ENCODE assay signal across 17 mouse cellular contexts in genomic region chr14:93516679-93517078, GRCm38 (mm10).
DNase-seq lines count a peak whose midpoint lies in the region; ATAC-seq and TF ChIP-seq lines count a peak whose summit lies in the region.
"Had no signal": no experiment of that assay in that cellular context is flagged by ENCODE, and none has a peak within 500 bp of the region (broad histone marks: within the 10 kb centered on the region; RNA-seq: fewer than 3 reads in every experiment).

No protein-coding gene starts in this region.

- no peak overlapping the region for H3K4me2 ChIP-seq in forebrain, embryonic 14.5 days (ENCODE audit: low read length)
- no peak overlapping the region for H3K4me2 ChIP-seq in forebrain, embryonic 11.5 days (ENCODE audit: low read depth, low read length, severe bottlenecking)
- H3K4me2 ChIP-seq in lung, embryonic 14.5 days = no peak overlapping the region
- no peak overlapping the region for H3K4me2 ChIP-seq in forebrain, embryonic 16.5 days (ENCODE audit: low read length)
- H3K4me2 ChIP-seq: embryonic facial prominence, embryonic 12.5 days had no signal

- intact Hi-C loops in left cerebral cortex, postnatal 25 days (cut with DNase I) = no loop called here

- H3K27ac ChIP-seq in forebrain, embryonic 14.5 days (ENCODE audit: low read depth, low read length) = no peak overlapping the region
- H3K27ac ChIP-seq in forebrain, embryonic 11.5 days (ENCODE audit: low read depth, low read length) = no peak overlapping the region
- H3K27ac ChIP-seq in lung, embryonic 14.5 days (ENCODE audit: low read depth) = no peak overlapping the region
- H3K27ac ChIP-seq in forebrain, embryonic 16.5 days (ENCODE audit: low read length) = no peak overlapping the region
- H3K27ac ChIP-seq: embryonic facial prominence, embryonic 10.5 days; embryonic facial prominence, embryonic 12.5 days had no signal

- TF ChIP-seq CTCF in lung, embryonic 14.5 days (IDR thresholded peaks at IDR 0.05; ENCODE audit: low read depth) = no peak

- no peaks in the 10 kb centered on the region for H3K27me3 ChIP-seq in forebrain, embryonic 14.5 days (replicated peaks; ENCODE audit: control insufficient read depth, insufficient read depth, low read length)
- no peaks in the 10 kb centered on the region for H3K27me3 ChIP-seq in forebrain, embryonic 11.5 days (ENCODE audit: control insufficient read depth, insufficient read depth, low read length)
- no peaks in the 10 kb centered on the region for H3K27me3 ChIP-seq in lung, embryonic 14.5 days (ENCODE audit: insufficient read depth, low read length)
- H3K27me3 ChIP-seq in forebrain, embryonic 16.5 days (replicated peaks; ENCODE audit: control insufficient read depth, insufficient read depth, low read length) = no peaks in the 10 kb centered on the region
- H3K27me3 ChIP-seq: embryonic facial prominence, embryonic 12.5 days had no signal

- 53% methylated on average over 3 of the region's 3 CpGs for WGBS in forebrain, embryonic 14.5 days
- WGBS in forebrain, embryonic 11.5 days = 88% methylated on average over 3 of the region's 3 CpGs
- whole genome bisulfite sequencing in lung, embryonic 14.5 days = 53% methylated on average over 3 of the region's 3 CpGs
- 39% methylated on average over 3 of the region's 3 CpGs for WGBS in forebrain, embryonic 16.5 days

- ATAC-seq in forebrain, embryonic 14.5 days = peak; percentile 86
- no peak for ATAC-seq in forebrain, embryonic 11.5 days (replicated peaks; ENCODE audit: low FRiP score)
- no peak for ATAC-seq in lung, embryonic 14.5 days (ENCODE audit: insufficient read depth)
- ATAC-seq in forebrain, embryonic 16.5 days = peak; percentile 93

- peak; percentile 71 for DNase-seq in forebrain, embryonic 14.5 days (ENCODE audit: low spot score)
- no peak for DNase-seq in forebrain, embryonic 11.5 days (ENCODE audit: low spot score)
- peak; percentile 46 for DNase-seq in lung, embryonic 14.5 days
- no peak for DNase-seq in lung, postnatal 36 days
- DNase-seq in urinary bladder, postnatal 36 days (ENCODE audit: low spot score in 2 of 2) = no peak
- DNase-seq in left cerebral cortex, postnatal 25 days (ENCODE audit: low spot score in 2 of 2) = no peak
- DNase-seq: adrenal gland, adult 2 months; adrenal gland, postnatal 10 days; adrenal gland, postnatal 25 days; cerebellum, adult 11-12 months; cerebellum, adult 2 months; cerebellum, adult 9-10 months; cerebellum, postnatal 10 days; cerebellum, postnatal 25 days had no signal

- H3K36me3 ChIP-seq in forebrain, embryonic 14.5 days (ENCODE audit: control insufficient read depth, insufficient read depth, low read length) = no peaks in the 10 kb centered on the region
- no peaks in the 10 kb centered on the region for H3K36me3 ChIP-seq in forebrain, embryonic 11.5 days (ENCODE audit: control insufficient read depth, insufficient read depth, low read length)
- no peaks in the 10 kb centered on the region for H3K36me3 ChIP-seq in lung, embryonic 14.5 days (ENCODE audit: insufficient read depth)
- no peaks in the 10 kb centered on the region for H3K36me3 ChIP-seq in forebrain, embryonic 16.5 days (ENCODE audit: control insufficient read depth, insufficient read depth)
- H3K36me3 ChIP-seq: embryonic facial prominence, embryonic 10.5 days; embryonic facial prominence, embryonic 12.5 days had no signal

- H3K9ac ChIP-seq in forebrain, embryonic 14.5 days (ENCODE audit: low read length) = no peak overlapping the region
- H3K9ac ChIP-seq in forebrain, embryonic 11.5 days (ENCODE audit: low read length) = no peak overlapping the region
- H3K9ac ChIP-seq in lung, embryonic 14.5 days = no peak overlapping the region
- no peak overlapping the region for H3K9ac ChIP-seq in forebrain, embryonic 16.5 days (replicated peaks; ENCODE audit: low read depth, low read length)
- H3K9ac ChIP-seq: embryonic facial prominence, embryonic 12.5 days had no signal

- no peaks in the 10 kb centered on the region for H3K9me3 ChIP-seq in forebrain, embryonic 14.5 days (replicated peaks; ENCODE audit: control insufficient read depth, low read length)
- no peaks in the 10 kb centered on the region for H3K9me3 ChIP-seq in forebrain, embryonic 11.5 days (ENCODE audit: control insufficient read depth, low read length)
- H3K9me3 ChIP-seq in lung, embryonic 14.5 days (ENCODE audit: low read depth, low read length) = no peaks in the 10 kb centered on the region
- H3K9me3 ChIP-seq in forebrain, embryonic 16.5 days (ENCODE audit: control insufficient read depth, low read length) = no peaks in the 10 kb centered on the region
- H3K9me3 ChIP-seq: embryonic facial prominence, embryonic 10.5 days; embryonic facial prominence, embryonic 12.5 days had no signal

- H3K4me1 ChIP-seq in forebrain, embryonic 14.5 days (ENCODE audit: control insufficient read depth, insufficient read depth, low read length) = peaks cover 3% of the 10 kb centered on the region; the same call in 1 of the 2 replicates
- H3K4me1 ChIP-seq in forebrain, embryonic 11.5 days (replicated peaks; ENCODE audit: control insufficient read depth, insufficient read depth, low read length) = no peaks in the 10 kb centered on the region
- no peaks in the 10 kb centered on the region for H3K4me1 ChIP-seq in lung, embryonic 14.5 days (ENCODE audit: insufficient read depth)
- H3K4me1 ChIP-seq in forebrain, embryonic 16.5 days (replicated peaks; ENCODE audit: control insufficient read depth, insufficient read depth, low read length) = no peaks in the 10 kb centered on the region
- H3K4me1 ChIP-seq: embryonic facial prominence, embryonic 10.5 days; embryonic facial prominence, embryonic 12.5 days had no signal

- no peak overlapping the region for H3K4me3 ChIP-seq in forebrain, embryonic 14.5 days (ENCODE audit: low read depth, low read length)
- H3K4me3 ChIP-seq in forebrain, embryonic 11.5 days (ENCODE audit: low read depth, low read length) = no peak overlapping the region
- H3K4me3 ChIP-seq in lung, embryonic 14.5 days (ENCODE audit: low read depth, low read length) = no peak overlapping the region
- H3K4me3 ChIP-seq in forebrain, embryonic 16.5 days (replicated peaks; ENCODE audit: low read length) = no peak overlapping the region
- H3K4me3 ChIP-seq: embryonic facial prominence, embryonic 10.5 days; embryonic facial prominence, embryonic 12.5 days had no signal

Comparison
In these comparisons a context has a peak if more than half of its experiments do, and no peak if none do; other contexts are left out.
1. ATAC-seq: peak in forebrain, embryonic 14.5 days (single experiment) and forebrain, embryonic 16.5 days (single experiment); none in forebrain, embryonic 11.5 days (single experiment) and lung, embryonic 14.5 days (single experiment).
2. DNase-seq: peak in forebrain, embryonic 14.5 days (single experiment) and lung, embryonic 14.5 days (single experiment); none in forebrain, embryonic 11.5 days (single experiment), lung, postnatal 36 days (single experiment), urinary bladder, postnatal 36 days (0 of 2) and left cerebral cortex, postnatal 25 days (0 of 2).